Mouse (Mus musculus): Measurements from ENCODE around the gene Desi1. TPM values are rescaled to one million over a fixed set of nuclear protein-coding genes. Genes with fewer than 3 reads are reported as not detected.
A peak's percentile ranks its signal among the peaks of the same experiment; 100 is the strongest.

Desi1 gene
- polyA plus RNA-seq, 1 experiment: 22.7 TPM

DNA sequence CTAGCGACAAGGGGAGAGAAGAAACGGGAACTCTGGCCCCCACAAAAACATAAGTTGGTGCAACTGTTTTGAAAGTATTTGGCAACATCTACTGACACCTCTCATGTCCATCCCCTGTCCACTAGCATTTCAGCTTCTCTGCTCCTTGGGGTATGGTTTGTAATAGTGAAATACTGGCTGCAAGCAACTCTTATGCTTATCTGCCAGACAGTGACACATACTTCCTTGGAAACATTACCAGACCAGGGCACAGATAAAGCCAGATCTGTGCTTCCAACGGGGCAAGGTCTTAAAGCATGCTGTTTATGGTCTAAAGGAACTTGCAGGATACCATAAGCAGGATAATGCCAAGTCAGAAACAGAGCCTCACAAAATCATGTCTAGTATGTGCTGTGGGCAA, 74.8 kb downstream of the Desi1 start:
- H3K4me3 ChIP-seq (replicated peaks; ENCODE audit: control insufficient read depth, low read depth, low read length): no peak overlapping the region
- no peaks in the 10 kb centered on the region for H3K4me1 ChIP-seq (ENCODE audit: control insufficient read depth, insufficient read depth, low read length)
- WGBS: 35% methylated on average over 3 of the region's 3 CpGs
- peak overlapping the region; percentile 17; the same call in 1 of the 2 replicates for H3K27ac ChIP-seq (ENCODE audit: control insufficient read depth, insufficient read depth, low read depth, low read length, poor library complexity)
- TF ChIP-seq POLR2A (IDR thresholded peaks at IDR 0.05; ENCODE audit: borderline replicate concordance, control insufficient read depth, low read depth, low read length): no peak
- no peak for TF ChIP-seq CTCF (IDR thresholded peaks at IDR 0.05; ENCODE audit: control insufficient read depth, insufficient read depth, low read length)

DNA sequence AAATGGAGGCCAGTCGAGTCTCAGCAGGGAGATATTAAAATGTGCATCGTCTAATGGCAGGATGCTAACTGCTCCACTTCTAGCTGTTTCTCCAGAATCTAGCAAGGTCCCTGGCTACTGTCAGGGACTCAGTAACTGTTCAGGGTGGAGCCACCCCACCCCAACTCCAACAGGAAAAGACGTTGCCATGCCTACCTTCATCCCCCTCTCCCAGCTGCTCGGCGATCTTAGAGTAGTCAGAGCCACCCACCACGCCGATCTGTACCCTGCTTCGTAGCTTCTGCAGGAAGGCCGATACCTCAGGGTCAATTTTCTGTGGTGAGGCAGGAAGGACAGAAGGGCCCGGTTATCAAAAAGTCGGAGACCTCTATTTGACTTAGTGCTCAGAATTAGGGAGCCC, 76.1 kb downstream of the Desi1 start:
- no peak overlapping the region for H3K4me3 ChIP-seq (replicated peaks; ENCODE audit: control insufficient read depth, low read depth, low read length)
- H3K27ac ChIP-seq (ENCODE audit: control insufficient read depth, insufficient read depth, low read depth, low read length, poor library complexity): no peak overlapping the region
- H3K4me1 ChIP-seq (ENCODE audit: control insufficient read depth, insufficient read depth, low read length): no peaks in the 10 kb centered on the region
- TF ChIP-seq CTCF (IDR thresholded peaks at IDR 0.05; ENCODE audit: control insufficient read depth, insufficient read depth, low read length) (no peak), POLR2A (IDR thresholded peaks at IDR 0.05; ENCODE audit: borderline replicate concordance, control insufficient read depth, low read depth, low read length) (no peak)
- 88% methylated on average over 11 of the region's 11 CpGs for WGBS

DNA sequence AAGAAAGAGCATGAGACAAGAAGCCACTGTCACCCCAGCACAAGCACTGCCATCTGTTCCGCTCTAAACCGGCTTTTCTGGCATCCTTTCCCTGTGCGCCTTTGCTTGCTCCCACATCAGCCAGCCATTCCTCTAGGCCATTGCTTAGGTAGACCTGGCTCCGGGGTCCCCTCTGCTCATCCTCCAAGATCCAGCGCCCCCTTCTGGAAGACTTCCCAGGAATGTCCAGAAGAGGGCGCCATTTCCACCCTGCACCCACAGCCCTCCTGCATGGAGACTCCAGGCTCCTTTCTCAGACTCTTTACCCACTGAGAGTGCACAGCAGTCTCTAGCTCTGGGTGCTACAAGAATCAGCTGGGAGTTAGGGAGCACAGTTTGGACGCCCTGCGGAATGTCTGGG, 77.2 kb downstream of the Desi1 start:
- Histone ChIP-seq H3K27ac (ENCODE audit: control insufficient read depth, insufficient read depth, low read depth, low read length, poor library complexity) (no peak overlapping the region; the same call in 1 of the 2 replicates), H3K4me1 (ENCODE audit: control insufficient read depth, insufficient read depth, low read length) (no peaks in the 10 kb centered on the region), H3K4me3 (replicated peaks; ENCODE audit: control insufficient read depth, low read depth, low read length) (no peak overlapping the region)
- TF ChIP-seq CTCF (IDR thresholded peaks at IDR 0.05; ENCODE audit: control insufficient read depth, insufficient read depth, low read length) (peak; percentile 85), POLR2A (IDR thresholded peaks at IDR 0.05; ENCODE audit: borderline replicate concordance, control insufficient read depth, low read depth, low read length) (no peak)
- WGBS: 64% methylated on average over 8 of the region's 8 CpGs

DNA sequence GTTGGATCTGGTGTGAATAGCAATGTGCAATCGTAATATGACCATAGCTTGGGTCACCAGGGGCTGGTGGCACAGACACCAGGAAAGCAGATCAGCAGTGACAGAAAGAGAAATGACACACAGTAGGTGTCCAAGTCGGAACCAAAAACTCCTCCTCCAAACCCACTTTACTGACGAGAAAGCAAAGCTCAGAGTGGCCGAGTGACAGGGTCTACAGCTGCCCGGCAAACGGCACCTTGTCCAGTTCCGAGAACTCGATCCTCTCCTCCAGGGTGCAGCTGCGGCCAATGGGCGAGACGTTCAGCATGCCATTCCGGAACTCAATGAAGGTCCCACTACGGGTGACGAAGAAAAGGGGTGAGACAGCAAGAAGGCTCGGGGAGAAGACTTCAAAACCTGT, 78.2 kb downstream of the Desi1 start:
- Histone ChIP-seq H3K4me1 (ENCODE audit: control insufficient read depth, insufficient read depth, low read length) (no peaks in the 10 kb centered on the region), H3K4me3 (replicated peaks; ENCODE audit: control insufficient read depth, low read depth, low read length) (no peak overlapping the region), H3K27ac (ENCODE audit: control insufficient read depth, insufficient read depth, low read depth, low read length, poor library complexity) (no peak overlapping the region)
- 95% methylated on average over 15 of the region's 15 CpGs for WGBS
- TF ChIP-seq POLR2A (IDR thresholded peaks at IDR 0.05; ENCODE audit: borderline replicate concordance, control insufficient read depth, low read depth, low read length) (no peak), CTCF (IDR thresholded peaks at IDR 0.05; ENCODE audit: control insufficient read depth, insufficient read depth, low read length) (no peak)

DNA sequence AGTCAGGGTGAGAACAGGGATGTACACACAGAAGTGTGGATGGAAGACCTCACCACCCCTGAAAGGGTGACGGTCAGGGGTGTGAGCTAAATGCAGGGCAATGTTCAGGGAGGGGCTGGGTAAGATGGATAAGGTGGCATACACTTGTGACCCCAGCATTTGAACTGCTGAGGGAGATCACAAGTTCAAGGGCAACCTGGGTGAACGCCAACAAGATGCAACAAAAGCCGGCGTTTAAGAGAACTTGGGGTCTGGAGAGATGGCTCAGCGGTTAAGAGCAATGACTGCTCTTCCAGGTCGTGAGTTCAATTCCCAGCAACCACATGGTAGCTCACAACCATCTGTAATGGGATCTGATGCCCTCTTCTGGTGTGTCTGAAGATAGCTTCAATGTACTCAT, 78.9 kb downstream of the Desi1 start:
- Histone ChIP-seq H3K27ac (ENCODE audit: control insufficient read depth, insufficient read depth, low read depth, low read length, poor library complexity) (peak overlapping the region; percentile 23; the same call in 1 of the 2 replicates), H3K4me3 (replicated peaks; ENCODE audit: control insufficient read depth, low read depth, low read length) (no peak overlapping the region), H3K4me1 (ENCODE audit: control insufficient read depth, insufficient read depth, low read length) (no peaks in the 10 kb centered on the region)
- WGBS: 88% methylated on average over 6 of the region's 6 CpGs
- TF ChIP-seq POLR2A (IDR thresholded peaks at IDR 0.05; ENCODE audit: borderline replicate concordance, control insufficient read depth, low read depth, low read length): no peak
- no peak for TF ChIP-seq CTCF (IDR thresholded peaks at IDR 0.05; ENCODE audit: control insufficient read depth, insufficient read depth, low read length)

DNA sequence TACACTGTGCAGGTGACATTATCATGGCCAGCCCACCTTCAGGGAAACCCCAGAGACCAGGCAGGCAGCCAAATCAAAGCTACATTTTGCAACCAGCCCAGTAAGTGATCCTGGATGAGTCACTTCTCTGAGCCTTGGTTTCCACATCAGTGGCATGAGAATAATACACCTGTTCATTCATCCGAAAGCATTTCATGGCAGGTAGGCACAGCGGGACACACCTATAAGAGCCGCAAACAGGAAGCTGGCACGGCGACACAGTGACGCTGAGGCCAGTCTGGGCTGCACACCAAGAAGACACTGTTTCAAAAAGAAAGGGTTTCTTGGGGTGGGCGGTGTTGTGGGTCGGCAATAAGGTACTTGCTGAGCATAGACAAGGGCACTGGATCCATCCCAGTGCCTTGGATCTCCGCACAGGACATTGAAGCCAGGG, 79.5 kb downstream of the Desi1 start:
- Histone ChIP-seq H3K4me1 (ENCODE audit: control insufficient read depth, insufficient read depth, low read length) (no peaks in the 10 kb centered on the region), H3K27ac (ENCODE audit: control insufficient read depth, insufficient read depth, low read depth, low read length, poor library complexity) (peak overlapping the region; percentile 23; the same call in 1 of the 2 replicates), H3K4me3 (replicated peaks; ENCODE audit: control insufficient read depth, low read depth, low read length) (no peak overlapping the region)
- TF ChIP-seq CTCF (IDR thresholded peaks at IDR 0.05; ENCODE audit: control insufficient read depth, insufficient read depth, low read length) (no peak), POLR2A (IDR thresholded peaks at IDR 0.05; ENCODE audit: borderline replicate concordance, control insufficient read depth, low read depth, low read length) (no peak)
- WGBS: 88% methylated on average over 9 of the region's 9 CpGs

DNA sequence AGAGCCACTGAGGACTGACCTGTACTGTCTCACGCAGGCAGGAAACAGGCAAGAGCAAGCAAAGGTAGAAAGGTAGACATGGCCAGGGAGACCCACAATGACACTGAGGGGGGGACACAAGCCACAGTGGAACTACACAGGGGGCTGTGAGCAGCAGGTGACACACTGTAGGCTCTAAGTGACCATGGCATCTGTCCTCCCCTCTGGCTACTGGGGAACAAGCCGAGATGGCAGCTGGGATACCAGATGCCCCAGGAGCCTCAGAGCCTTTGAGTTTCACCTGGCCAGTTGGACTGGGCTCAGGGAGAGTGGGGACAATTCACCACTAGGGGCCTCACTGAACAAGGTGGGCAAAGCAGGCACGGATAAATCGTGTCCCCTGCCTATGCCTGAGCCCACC, 81.4 kb downstream of the Desi1 start:
- no peak overlapping the region for H3K4me3 ChIP-seq (replicated peaks; ENCODE audit: control insufficient read depth, low read depth, low read length)
- no peak overlapping the region for H3K27ac ChIP-seq (ENCODE audit: control insufficient read depth, insufficient read depth, low read depth, low read length, poor library complexity)
- TF ChIP-seq POLR2A (IDR thresholded peaks at IDR 0.05; ENCODE audit: borderline replicate concordance, control insufficient read depth, low read depth, low read length) (no peak), CTCF (IDR thresholded peaks at IDR 0.05; ENCODE audit: control insufficient read depth, insufficient read depth, low read length) (no peak)
- WGBS: 91% methylated on average over 4 of the region's 4 CpGs
- H3K4me1 ChIP-seq (ENCODE audit: control insufficient read depth, insufficient read depth, low read length): no peaks in the 10 kb centered on the region

DNA sequence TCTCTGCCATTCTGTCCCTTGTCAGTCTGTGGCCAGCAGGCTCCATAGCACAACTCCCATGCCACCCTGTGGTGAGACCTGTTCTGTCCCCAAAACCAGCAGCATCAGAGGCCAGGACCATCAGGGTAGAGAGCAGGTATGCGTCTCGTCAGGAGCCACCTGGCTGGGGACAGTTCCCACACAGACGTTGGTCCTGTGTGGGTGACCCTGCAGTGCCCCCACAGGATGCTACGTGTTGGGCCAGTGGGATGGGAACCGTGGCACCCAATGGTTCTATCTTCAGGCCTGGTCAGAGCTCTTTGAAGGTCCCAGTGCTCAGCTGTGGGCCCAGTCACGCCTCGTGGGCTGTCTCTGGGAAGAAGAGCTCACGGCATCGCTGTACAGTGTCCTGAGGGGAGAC, 82.5 kb downstream of the Desi1 start:
- no peak overlapping the region for H3K27ac ChIP-seq (ENCODE audit: control insufficient read depth, insufficient read depth, low read depth, low read length, poor library complexity)
- TF ChIP-seq POLR2A (IDR thresholded peaks at IDR 0.05; ENCODE audit: borderline replicate concordance, control insufficient read depth, low read depth, low read length) (no peak), CTCF (IDR thresholded peaks at IDR 0.05; ENCODE audit: control insufficient read depth, insufficient read depth, low read length) (no peak)
- no peak overlapping the region for H3K4me3 ChIP-seq (replicated peaks; ENCODE audit: control insufficient read depth, low read depth, low read length)
- WGBS: 89% methylated on average over 9 of the region's 9 CpGs
- no peaks in the 10 kb centered on the region for H3K4me1 ChIP-seq (ENCODE audit: control insufficient read depth, insufficient read depth, low read length)

DNA sequence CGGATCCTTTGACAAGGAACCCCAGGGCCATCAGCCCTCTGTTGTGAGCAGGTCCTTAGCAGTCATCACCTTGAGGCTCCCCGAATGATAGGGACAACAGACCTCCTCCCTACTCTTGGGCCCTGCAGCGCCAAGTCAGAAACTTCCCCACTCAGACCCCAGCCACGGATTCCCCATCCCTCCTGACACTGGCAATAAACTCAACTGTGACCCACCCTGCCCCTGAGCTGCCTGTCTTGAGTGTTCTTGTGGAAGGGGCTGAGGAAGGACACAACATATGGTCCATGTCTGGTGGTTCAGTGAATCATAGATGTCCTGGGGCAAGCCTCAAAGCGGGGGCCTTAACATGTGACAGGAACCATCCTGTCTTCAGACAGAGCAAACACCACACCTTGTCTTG, 82.9 kb downstream of the Desi1 start:
- H3K4me1 ChIP-seq (ENCODE audit: control insufficient read depth, insufficient read depth, low read length): no peaks in the 10 kb centered on the region
- 81% methylated on average over 5 of the region's 5 CpGs for WGBS
- TF ChIP-seq CTCF (IDR thresholded peaks at IDR 0.05; ENCODE audit: control insufficient read depth, insufficient read depth, low read length) (no peak), POLR2A (IDR thresholded peaks at IDR 0.05; ENCODE audit: borderline replicate concordance, control insufficient read depth, low read depth, low read length) (no peak)
- H3K27ac ChIP-seq (ENCODE audit: control insufficient read depth, insufficient read depth, low read depth, low read length, poor library complexity): no peak overlapping the region
- H3K4me3 ChIP-seq (replicated peaks; ENCODE audit: control insufficient read depth, low read depth, low read length): no peak overlapping the region

Data from bone marrow, adult 2 months (tissue).